Mouse (Mus musculus): ENCODE measurements around the gene Agap3. TPM values are rescaled to one million over a fixed set of nuclear protein-coding genes. Genes with fewer than 3 reads are reported as not detected.

The Agap3 gene
- polyA plus RNA-seq, 1 experiment from 2014 or later = 30.6 TPM

DNA sequence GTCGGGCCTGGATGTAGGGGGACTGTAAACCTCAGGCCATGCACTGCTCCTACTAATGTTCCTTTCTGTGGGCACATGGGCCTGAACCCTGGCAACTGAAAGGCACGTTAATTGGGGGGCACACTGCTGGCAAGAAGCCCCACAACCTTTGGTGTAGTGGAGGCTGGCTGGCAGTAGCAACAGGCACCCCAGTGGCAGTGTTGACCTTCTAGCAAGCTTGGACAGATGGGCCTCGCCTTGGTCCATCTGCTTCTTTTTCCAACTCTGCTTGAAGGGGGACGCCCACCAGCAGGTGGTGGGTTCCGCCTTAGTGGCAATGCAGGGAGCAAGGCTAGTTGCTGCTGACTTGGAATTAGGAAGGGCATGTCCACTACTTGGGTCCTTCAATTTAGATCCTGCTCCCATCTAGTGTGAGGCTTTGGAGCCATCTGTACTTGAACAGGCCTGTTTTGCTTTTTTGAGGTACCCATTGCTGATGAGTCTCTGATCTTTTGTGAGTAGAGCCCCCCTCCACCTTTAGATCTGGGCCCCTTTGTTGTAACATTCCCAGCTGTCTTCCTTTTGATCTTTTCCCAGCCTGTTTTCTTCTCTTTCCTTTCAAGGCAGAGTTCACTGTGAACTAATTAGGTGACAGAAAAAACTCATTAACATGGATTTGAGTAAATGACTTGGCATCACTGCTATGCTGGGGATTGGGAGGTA lies 1.5 kb downstream of the Agap3 start:
- no peaks in the 10 kb centered on the region for H3K9me3 ChIP-seq (ENCODE audit: control insufficient read depth, low read length)
- H3K9ac ChIP-seq (ENCODE audit: low read depth, low read length) = peak overlapping the region; percentile 91
- ATAC-seq (replicated peaks; ENCODE audit: low FRiP score) = no peak
- H3K4me1 ChIP-seq (replicated peaks; ENCODE audit: control insufficient read depth, insufficient read depth, low read length) = peaks cover 31% of the 10 kb centered on the region
- H3K4me2 ChIP-seq = peak overlapping the region; percentile 98
- no peak for DNase-seq (ENCODE audit: low spot score)
- peak overlapping the region; percentile 90 for H3K4me3 ChIP-seq (ENCODE audit: low read depth, low read length)
- peaks cover 5% of the 10 kb centered on the region; the same call in 1 of the 2 replicates for H3K36me3 ChIP-seq (ENCODE audit: control insufficient read depth, insufficient read depth, low read length)
- WGBS = 33% methylated on average over 5 of the region's 5 CpGs
- H3K27ac ChIP-seq (ENCODE audit: low read depth, low read length) = peak overlapping the region; percentile 98
- H3K27me3 ChIP-seq (replicated peaks; ENCODE audit: control insufficient read depth, insufficient read depth, low read length) = no peaks in the 10 kb centered on the region

DNA sequence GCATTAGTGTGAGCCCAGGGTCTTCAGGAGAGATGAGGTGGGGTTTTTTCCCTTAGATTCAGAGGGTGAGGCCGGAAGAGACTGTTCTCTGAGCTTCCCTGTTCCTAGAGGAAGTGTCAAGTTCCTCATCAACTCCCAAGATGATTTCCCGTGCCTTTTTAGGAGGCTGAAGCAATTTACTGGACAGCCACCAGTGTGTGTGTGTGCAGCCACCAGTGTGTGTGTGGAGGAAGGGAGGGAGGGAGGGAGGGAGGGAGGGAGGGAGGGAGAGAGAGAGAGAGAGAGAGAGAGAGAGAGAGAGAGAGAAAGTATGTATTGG lies 2.0 kb downstream of the Agap3 start:
- Histone ChIP-seq H3K27me3 (replicated peaks; ENCODE audit: control insufficient read depth, insufficient read depth, low read length) (no peaks in the 10 kb centered on the region), H3K27ac (ENCODE audit: low read depth, low read length) (no peak overlapping the region), H3K4me2 (peak overlapping the region; percentile 98), H3K4me3 (ENCODE audit: low read depth, low read length) (peak overlapping the region; percentile 90), H3K9ac (ENCODE audit: low read depth, low read length) (peak overlapping the region; percentile 91), H3K9me3 (ENCODE audit: control insufficient read depth, low read length) (no peaks in the 10 kb centered on the region), H3K4me1 (replicated peaks; ENCODE audit: control insufficient read depth, insufficient read depth, low read length) (peaks cover 31% of the 10 kb centered on the region), H3K36me3 (ENCODE audit: control insufficient read depth, insufficient read depth, low read length) (peaks cover 5% of the 10 kb centered on the region; the same call in 1 of the 2 replicates)
- ATAC-seq (replicated peaks; ENCODE audit: low FRiP score) (no peak), DNase-seq (ENCODE audit: low spot score) (no peak)
- WGBS = 49% methylated on average over 2 of the region's 2 CpGs

DNA sequence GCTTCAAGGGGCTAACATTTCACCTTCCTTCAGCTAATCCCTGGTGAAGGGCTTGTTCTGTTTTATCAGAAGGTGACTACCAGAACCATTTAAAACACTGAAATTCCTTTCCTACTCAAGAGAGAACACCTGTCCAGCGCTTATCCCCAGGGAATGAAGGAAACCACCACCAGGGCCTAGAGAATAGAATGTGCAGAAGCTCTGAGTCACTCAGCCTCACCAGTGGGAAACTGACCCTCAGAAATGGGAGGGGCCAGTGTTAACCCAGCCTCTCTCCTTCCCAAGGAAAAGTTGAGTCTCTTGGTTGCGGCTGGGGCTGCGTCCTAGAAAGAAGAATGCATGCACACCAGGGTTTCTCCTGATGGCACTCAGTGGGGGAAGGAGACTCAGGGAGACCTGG lies 3.1 kb downstream of the Agap3 start:
- WGBS = 63% methylated on average over 3 of the region's 3 CpGs
- H3K36me3 ChIP-seq (ENCODE audit: control insufficient read depth, insufficient read depth, low read length) = peaks cover 5% of the 10 kb centered on the region; the same call in 1 of the 2 replicates
- H3K4me2 ChIP-seq = 0 out of 2 replicates have a peak overlapping the region, but pooled peaks have one; percentile 5
- H3K27ac ChIP-seq (ENCODE audit: low read depth, low read length) = no peak overlapping the region
- H3K27me3 ChIP-seq (replicated peaks; ENCODE audit: control insufficient read depth, insufficient read depth, low read length) = no peaks in the 10 kb centered on the region
- ATAC-seq (replicated peaks; ENCODE audit: low FRiP score) (no peak), DNase-seq (ENCODE audit: low spot score) (no peak)
- peaks cover 31% of the 10 kb centered on the region for H3K4me1 ChIP-seq (replicated peaks; ENCODE audit: control insufficient read depth, insufficient read depth, low read length)
- no peak overlapping the region for H3K4me3 ChIP-seq (ENCODE audit: low read depth, low read length)
- H3K9ac ChIP-seq (ENCODE audit: low read depth, low read length) = no peak overlapping the region
- H3K9me3 ChIP-seq (ENCODE audit: control insufficient read depth, low read length) = no peaks in the 10 kb centered on the region

- Histone ChIP-seq H3K9me3 (ENCODE audit: control insufficient read depth, low read length) (no peaks in the 10 kb centered on the region), H3K36me3 (ENCODE audit: control insufficient read depth, insufficient read depth, low read length) (peaks cover 5% of the 10 kb centered on the region; the same call in 1 of the 2 replicates), H3K4me1 (replicated peaks; ENCODE audit: control insufficient read depth, insufficient read depth, low read length) (peaks cover 31% of the 10 kb centered on the region), H3K9ac (ENCODE audit: low read depth, low read length) (no peak overlapping the region), H3K4me3 (ENCODE audit: low read depth, low read length) (no peak overlapping the region), H3K27ac (ENCODE audit: low read depth, low read length) (no peak overlapping the region), H3K27me3 (replicated peaks; ENCODE audit: control insufficient read depth, insufficient read depth, low read length) (no peaks in the 10 kb centered on the region), H3K4me2 (0 out of 2 replicates have a peak overlapping the region, but pooled peaks have one; percentile 5)
- DNase-seq (ENCODE audit: low spot score) = no peak
- no peak for ATAC-seq (replicated peaks; ENCODE audit: low FRiP score)
- WGBS = 80% methylated on average over 7 of the region's 7 CpGs
Observed at GRCm38 (mm10) chr5:24455613-24456012, 3.6 kb downstream of the Agap3 start.

DNA sequence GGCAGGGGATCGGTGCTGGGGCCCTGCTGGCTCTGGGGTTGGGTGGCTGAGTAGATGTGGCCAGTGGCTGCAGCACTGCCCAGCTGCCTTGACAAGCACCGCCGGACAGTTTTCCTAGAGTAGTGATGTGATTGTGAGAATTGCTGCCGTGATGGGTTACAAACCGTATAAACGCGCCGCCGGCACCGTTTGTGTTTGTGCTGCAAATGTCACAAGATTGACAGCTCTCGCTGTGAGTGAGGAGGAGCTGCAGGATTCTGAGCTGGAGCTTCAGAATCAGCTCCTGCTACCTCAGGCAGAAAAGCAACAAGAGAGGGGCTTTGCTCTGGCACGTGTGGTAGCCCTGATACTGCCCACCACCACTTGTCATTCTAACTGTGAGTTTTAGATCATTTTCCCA lies 14.8 kb downstream of the Agap3 start:
- no peak overlapping the region for H3K4me2 ChIP-seq
- no peaks in the 10 kb centered on the region for H3K36me3 ChIP-seq (ENCODE audit: control insufficient read depth, insufficient read depth, low read length)
- no peak overlapping the region for H3K4me3 ChIP-seq (ENCODE audit: low read depth, low read length)
- H3K27ac ChIP-seq (ENCODE audit: low read depth, low read length) = no peak overlapping the region
- no peaks in the 10 kb centered on the region for H3K9me3 ChIP-seq (ENCODE audit: control insufficient read depth, low read length)
- no peaks in the 10 kb centered on the region; the same call in 1 of the 2 replicates for H3K4me1 ChIP-seq (replicated peaks; ENCODE audit: control insufficient read depth, insufficient read depth, low read length)
- ATAC-seq (replicated peaks; ENCODE audit: low FRiP score) = no peak
- DNase-seq (ENCODE audit: low spot score) = no peak
- WGBS = 74% methylated on average over 12 of the region's 12 CpGs
- no peak overlapping the region for H3K9ac ChIP-seq (ENCODE audit: low read depth, low read length)
- no peaks in the 10 kb centered on the region; the same call in 1 of the 2 replicates for H3K27me3 ChIP-seq (replicated peaks; ENCODE audit: control insufficient read depth, insufficient read depth, low read length)

- Histone ChIP-seq H3K9me3 (ENCODE audit: control insufficient read depth, low read length) (no peaks in the 10 kb centered on the region), H3K4me1 (replicated peaks; ENCODE audit: control insufficient read depth, insufficient read depth, low read length) (peaks cover 22% of the 10 kb centered on the region)
- ATAC-seq (replicated peaks; ENCODE audit: low FRiP score) = 0 out of 2 replicates have a peak, but pooled peaks have one; percentile 53
Observed at GRCm38 (mm10) chr5:24470600-24470999, 18.6 kb downstream of the Agap3 start.

GRCm38 (mm10) chr5:24472884-24473619 lies 21.1 kb downstream of the Agap3 start:
- Histone ChIP-seq H3K36me3 (ENCODE audit: control insufficient read depth, insufficient read depth, low read length) (peaks cover 13% of the 10 kb centered on the region), H3K27ac (ENCODE audit: low read depth, low read length) (no peak overlapping the region), H3K27me3 (replicated peaks; ENCODE audit: control insufficient read depth, insufficient read depth, low read length) (peaks cover 30% of the 10 kb centered on the region), H3K4me2 (no peak overlapping the region), H3K4me1 (replicated peaks; ENCODE audit: control insufficient read depth, insufficient read depth, low read length) (peaks cover 26% of the 10 kb centered on the region), H3K4me3 (ENCODE audit: low read depth, low read length) (no peak overlapping the region), H3K9ac (ENCODE audit: low read depth, low read length) (no peak overlapping the region), H3K9me3 (ENCODE audit: control insufficient read depth, low read length) (no peaks in the 10 kb centered on the region)
- peak; percentile 20; the same call in 1 of the 2 replicates for ATAC-seq (replicated peaks; ENCODE audit: low FRiP score)
- WGBS = 33% methylated on average over 7 of the region's 7 CpGs
- DNase-seq (ENCODE audit: low spot score) = peak; percentile 35

More at GRCm38 (mm10) chr5:24470600-24470999, 18.6 kb downstream of the Agap3 start:
- Histone ChIP-seq H3K4me3 (ENCODE audit: low read depth, low read length) (no peak overlapping the region), H3K27me3 (replicated peaks; ENCODE audit: control insufficient read depth, insufficient read depth, low read length) (peaks cover 30% of the 10 kb centered on the region), H3K27ac (ENCODE audit: low read depth, low read length) (no peak overlapping the region), H3K36me3 (ENCODE audit: control insufficient read depth, insufficient read depth, low read length) (no peaks in the 10 kb centered on the region), H3K9ac (ENCODE audit: low read depth, low read length) (no peak overlapping the region), H3K4me2 (no peak overlapping the region)
- DNase-seq (ENCODE audit: low spot score) = peak; percentile 69
- WGBS = 11% methylated on average over 5 of the region's 5 CpGs

- Histone ChIP-seq H3K27ac (ENCODE audit: low read depth, low read length) (no peak overlapping the region), H3K4me3 (ENCODE audit: low read depth, low read length) (peak overlapping the region; percentile 49), H3K9me3 (ENCODE audit: control insufficient read depth, low read length) (no peaks in the 10 kb centered on the region), H3K4me2 (peak overlapping the region; percentile 77), H3K4me1 (replicated peaks; ENCODE audit: control insufficient read depth, insufficient read depth, low read length) (peaks cover 26% of the 10 kb centered on the region), H3K36me3 (ENCODE audit: control insufficient read depth, insufficient read depth, low read length) (peaks cover 18% of the 10 kb centered on the region), H3K9ac (ENCODE audit: low read depth, low read length) (peak overlapping the region; percentile 43; the same call in 1 of the 2 replicates), H3K27me3 (replicated peaks; ENCODE audit: control insufficient read depth, insufficient read depth, low read length) (peaks cover 30% of the 10 kb centered on the region)
- ATAC-seq (replicated peaks; ENCODE audit: low FRiP score) (no peak), DNase-seq (ENCODE audit: low spot score) (peak; percentile 42)
- WGBS = 4% methylated on average over 77 of the region's 77 CpGs
Observed at GRCm38 (mm10) chr5:24474025-24474722, 22.2 kb downstream of the Agap3 start.
